Mouse (Mus musculus) cerebellum, postnatal 14 days (tissue): ENCODE data around the gene Zfp457.

Source experiments
- DNase-seq, 2 experiments: peaks; one replicate each; pipeline ENCODE4 v3.0.0; 2021; ENCODE audit warnings: mixed read lengths in 2 of 2

Gene Zfp457

DNA sequence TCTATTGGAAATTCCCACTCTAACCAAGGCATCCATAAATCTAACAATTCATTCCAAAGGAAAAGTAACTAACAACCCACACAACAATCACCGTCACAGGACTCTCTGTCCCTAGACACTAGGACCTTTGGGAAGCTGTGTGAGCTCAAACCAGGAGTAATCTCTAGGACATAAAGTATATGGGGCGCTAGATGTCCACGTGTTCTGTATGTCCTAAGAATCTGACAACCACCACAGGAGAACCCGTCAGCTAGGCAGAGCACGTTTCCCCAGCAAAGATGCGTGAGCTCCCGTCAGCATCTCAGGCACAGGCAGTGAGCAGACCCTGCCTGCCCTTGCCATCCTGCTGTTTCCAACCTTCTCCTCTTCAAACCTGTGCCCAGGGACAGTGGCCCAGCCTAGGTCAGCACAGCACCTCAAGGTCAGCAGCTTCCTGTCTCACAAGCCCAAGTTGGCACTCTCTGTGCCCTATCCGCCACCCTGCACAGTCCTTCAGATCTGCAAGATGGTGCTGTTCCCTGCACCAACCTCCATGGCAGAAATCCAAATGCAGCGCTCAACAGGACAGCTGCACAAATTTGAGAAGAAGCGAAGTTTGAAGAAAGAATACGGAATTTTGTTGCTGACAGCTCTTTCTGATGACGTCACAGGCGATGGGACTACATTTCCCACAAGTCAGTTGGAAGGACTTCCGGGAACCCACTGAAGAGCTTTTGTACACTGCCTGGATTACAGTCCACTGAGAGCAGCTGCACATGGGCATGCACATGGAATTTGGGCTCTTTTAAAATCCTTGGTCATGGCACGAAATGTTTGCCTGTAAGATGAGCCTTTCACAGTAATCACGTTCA is at the start of gene Zfp457:
Gene Zfp457 (minus strand): TSS at position 664 of the 851 bp plus-strand sequence.
- peak; percentile 89 to 91 for DNase-seq

DNA sequence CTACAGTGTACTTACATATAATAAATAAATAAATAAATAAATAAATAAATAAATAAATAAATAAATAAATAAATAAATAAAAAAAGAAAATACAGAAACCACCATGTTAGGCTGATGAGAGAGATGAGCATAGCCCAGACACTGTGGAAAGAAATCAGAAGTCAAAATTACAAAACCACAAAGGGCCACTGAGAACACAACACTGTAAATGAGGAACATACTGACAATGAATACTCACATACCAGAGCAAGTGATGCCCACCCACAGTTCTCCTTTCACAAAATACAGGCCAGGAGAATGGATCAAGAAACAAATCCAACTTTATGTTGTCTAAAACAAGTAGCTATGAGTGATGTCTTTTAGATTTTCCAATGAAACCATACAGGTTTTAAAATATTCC is 45.6 kb upstream of the Zfp457 start:
- DNase-seq, result no peak

DNA sequence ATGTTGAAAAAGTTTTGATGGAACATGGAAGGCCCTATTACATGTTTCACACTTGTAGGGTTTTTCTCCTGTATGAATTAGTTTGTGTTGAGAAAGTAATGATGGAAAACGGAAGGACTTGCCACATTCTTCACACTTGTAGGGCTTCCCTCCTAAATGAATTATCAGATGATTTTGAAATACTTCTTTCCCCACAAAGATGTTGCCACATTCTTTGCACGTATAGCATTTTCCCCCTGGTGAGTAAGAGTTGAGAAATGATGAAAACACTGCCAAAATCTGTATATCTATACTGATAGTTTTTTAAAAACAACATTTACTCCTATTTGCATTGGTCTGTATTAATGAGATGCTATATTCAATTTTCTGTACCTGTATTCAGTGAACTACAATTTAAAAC is 37.1 kb upstream of the Zfp457 start:
- no peak for DNase-seq

DNA sequence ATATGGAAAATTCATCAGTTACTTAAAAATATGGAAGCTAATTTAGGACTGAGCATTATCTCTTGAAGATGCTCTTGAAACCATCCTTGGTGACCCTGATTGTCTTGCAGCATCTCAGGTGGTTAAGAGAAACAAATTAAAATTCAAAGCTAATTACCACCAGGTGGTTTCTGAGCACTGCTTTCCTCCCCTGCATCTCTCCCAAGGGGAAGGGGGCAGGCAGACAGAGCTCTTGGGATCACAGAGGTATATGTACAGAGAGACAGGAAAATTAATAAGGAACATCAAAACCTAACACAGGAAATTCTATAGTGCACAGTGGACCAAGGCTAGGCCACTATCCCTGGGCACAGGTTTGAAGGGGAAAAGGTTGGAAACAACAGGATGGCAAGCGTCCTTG is 26.6 kb upstream of the Zfp457 start:
- DNase-seq, result peak in 1 of 2 experiments; percentile 12

DNA sequence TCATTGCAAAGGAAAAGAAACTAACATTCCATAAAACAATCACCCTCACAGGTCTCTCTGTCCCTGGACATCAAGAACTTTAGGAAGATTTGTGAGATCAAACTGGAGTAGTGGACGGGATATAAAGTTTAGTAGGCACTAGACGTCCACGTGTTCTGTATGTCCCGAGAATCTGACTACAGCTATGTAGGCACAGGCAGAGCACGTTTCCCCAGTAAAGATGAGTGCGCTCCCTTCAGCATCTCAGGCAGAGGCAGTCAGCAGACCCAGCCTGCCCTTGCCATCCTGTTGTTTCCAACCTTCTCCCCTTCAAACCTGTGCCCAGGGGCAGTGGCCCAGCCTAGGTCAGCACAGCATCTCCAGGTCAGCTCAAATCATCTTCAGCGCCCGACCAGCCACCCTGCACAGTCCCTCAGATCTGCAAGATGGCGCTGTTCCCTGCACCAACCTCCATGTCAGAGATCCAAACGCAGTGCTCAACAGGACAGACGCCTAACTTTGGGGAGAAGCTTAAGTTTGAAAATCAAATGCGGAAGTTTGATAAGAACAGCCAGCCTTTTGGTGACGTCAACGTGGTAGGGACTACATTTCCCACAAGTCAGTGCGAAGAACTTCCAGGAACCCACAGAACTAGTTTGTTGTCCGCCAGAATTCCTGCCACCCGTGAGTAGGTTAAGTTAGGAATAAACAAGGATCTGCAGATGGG is 25.9 kb upstream of the Zfp457 start, which contains the start of gene Zfp595:
Gene Zfp595 (minus strand): TSS at position 552 of the 706 bp plus-strand sequence.
- peak; percentile 62 to 81 for DNase-seq

DNA sequence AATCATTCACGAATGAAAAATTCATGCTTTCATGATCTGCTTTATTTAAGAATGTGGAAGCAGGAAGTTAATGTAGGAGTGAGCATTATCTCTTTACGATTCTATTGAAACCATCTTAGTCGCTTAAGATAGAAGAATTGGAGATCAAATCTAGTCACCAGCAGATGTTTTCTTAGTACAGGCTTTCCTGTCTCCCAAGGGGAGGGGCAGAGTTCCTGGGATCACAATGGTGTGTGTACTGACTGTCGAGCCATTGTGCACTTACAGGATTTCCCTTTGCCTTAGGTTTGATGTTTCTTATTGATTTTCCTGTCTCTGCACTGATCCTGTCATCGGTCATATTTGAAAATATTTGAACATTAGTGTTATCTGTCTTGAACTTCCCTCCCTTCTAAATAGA is 433 bp upstream of the Zfp457 start:
- DNase-seq, result no peak

DNA sequence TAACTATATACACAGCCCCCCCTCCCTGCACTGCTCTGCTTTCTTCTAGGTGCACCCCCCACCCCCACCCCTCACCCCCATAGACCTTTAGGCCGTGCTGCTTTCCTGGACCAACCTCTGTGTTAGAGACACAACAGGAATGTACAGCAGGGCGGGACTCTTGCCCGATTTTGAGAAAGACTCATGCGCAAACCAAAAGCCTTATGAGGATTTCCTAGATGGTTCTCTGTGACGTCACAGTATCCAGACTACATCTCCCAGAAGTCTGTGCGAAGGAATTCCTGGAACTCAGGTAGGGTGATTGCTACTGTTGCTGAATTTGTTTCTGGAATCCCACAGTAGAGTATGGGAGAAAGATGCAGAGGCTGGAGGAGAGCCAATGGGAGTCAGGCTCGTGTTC is 28.0 kb downstream of the Zfp457 start, which contains the start of gene Zfp458:
Gene Zfp458 (minus strand): TSS at position 153 of the 400 bp plus-strand sequence.
- peak in 1 of 2 experiments; percentile 10 for DNase-seq

DNA sequence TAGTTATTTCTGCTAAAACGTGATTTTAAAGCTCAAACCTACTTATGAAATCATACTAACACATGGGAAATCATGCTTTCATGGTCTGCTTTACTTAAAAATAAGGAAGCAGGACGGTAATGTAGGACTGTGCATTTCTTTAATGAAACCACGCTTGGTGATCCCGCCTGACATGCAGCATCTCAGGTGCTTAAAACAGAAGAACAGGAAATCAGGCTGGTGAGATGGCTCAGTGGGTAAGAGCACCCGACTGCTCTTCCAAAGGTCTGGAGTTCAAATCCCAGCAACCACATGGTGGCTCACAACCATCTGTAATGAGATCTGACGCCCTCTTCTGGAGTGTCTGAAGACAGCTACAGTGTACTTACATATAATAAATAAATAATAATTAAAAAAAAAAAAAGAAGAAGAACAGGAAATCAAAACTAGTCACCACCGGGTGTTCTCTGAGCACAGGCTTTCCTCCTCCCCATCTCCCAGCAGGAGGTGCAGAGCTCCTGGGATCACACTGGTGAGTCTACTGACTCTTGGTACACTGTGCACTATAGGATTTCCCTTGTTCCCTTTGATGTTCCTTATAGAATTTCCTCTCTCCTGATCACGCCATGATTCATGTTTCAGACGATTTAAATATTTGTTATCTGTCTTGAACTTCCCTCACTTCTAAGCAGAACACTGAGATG is 36.8 kb downstream of the Zfp457 start:
- DNase-seq, result peak in 1 of 2 experiments; percentile 3

DNA sequence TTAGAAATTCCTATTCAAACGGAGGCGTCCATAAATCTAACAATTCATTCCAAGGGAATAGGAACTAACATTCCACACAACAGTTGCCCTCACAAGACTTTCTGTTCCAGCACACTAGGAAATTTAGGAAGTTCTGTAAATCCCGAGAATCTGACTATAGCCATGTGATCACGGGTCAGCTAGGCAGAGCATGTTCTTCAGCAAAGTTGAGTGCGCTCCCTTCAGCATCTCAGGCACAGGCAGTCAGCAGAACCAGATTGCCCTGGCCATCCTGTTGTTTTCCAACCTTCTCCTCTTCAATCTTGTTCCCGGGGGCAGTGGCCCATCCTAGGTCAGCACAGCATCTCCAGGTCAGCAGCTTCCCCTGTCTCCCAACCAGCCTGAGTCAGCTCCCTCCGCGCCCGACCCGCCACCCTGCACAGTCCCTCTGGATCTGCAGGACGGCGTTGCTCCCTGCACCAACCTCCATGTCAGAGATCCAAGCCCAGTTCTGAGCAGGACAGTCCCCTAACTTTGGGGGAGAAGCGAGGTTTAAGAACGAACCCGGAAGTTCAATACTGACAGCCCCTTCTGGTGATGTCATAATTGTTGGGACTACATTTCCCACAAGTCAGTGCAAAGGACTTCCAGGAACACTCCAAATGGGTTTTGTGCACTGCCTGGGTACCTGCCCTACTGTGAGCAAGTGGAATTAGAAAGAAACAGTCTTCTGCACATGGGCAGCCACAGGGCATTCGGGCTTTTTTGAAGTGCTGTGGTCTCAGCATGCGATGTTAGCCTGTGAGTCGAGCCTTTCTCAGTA is 37.5 kb downstream of the Zfp457 start:
- DNase-seq, result peak; percentile 66 to 83
